Mouse (Mus musculus) hindbrain, embryonic 10.5 days (tissue): ENCODE measurements around the gene Kcna5. TPM values are rescaled to one million over a fixed set of nuclear protein-coding genes. Genes with fewer than 3 reads are reported as not detected.

Experiments
- DNase-seq: peaks from one replicate; pipeline ENCODE4 v3.0.0-alpha.2; 2017; ENCODE audit warnings: low spot score
- H3K27ac ChIP-seq: fragments of 300-500 bp; sonication (generic); 2 replicates; pipeline ENCODE4 v1.5.1; 2016; ENCODE audit warnings: mild to moderate bottlenecking, moderate library complexity
- H3K27me3 ChIP-seq: fragments of 300-500 bp; sonication (generic); 2 replicates; pipeline ENCODE4 v1.6.1; 2016; ENCODE audit warnings: mild to moderate bottlenecking; ENCODE audit not compliant: poor library complexity, insufficient read depth, severe bottlenecking
- H3K36me3 ChIP-seq: fragments of 300-500 bp; sonication (generic); 2 replicates; pipeline ENCODE4 v1.6.1; 2016; ENCODE audit warnings: mild to moderate bottlenecking, moderate library complexity
- H3K4me1 ChIP-seq: fragments of 300-500 bp; sonication (generic); replicated peaks from 2 replicates; pipeline ENCODE4 v1.6.1; 2016; ENCODE audit warnings: mild to moderate bottlenecking
- H3K4me3 ChIP-seq: fragments of 300-500 bp; sonication (generic); 2 replicates; pipeline ENCODE4 v1.5.1; 2016; ENCODE audit warnings: mild to moderate bottlenecking, moderate library complexity
- H3K9me3 ChIP-seq: fragments of 300-500 bp; sonication (generic); 2 replicates; pipeline ENCODE4 v1.6.1; 2016; ENCODE audit warnings: mild to moderate bottlenecking, moderate library complexity
- WGBS: fragments of 180-500 bp; shearing (Covaris S2); methylation state at CpG from one replicate; pipeline ENCODE4 v1.1.7; 2016; 5-methylcytosine and 5-hydroxymethylcytosine counted together
- polyA plus RNA-seq: library from polyadenylated mRNA; unstranded; fragments of >200 nt; fragmentation: Nextera tagmentation; extraction: Ambion mirVana; gene quantifications from 2 replicates; pipeline ENCODE4 v1.2.1, GENCODE M21; 2016

The Kcna5 gene
- polyA plus RNA-seq, 1 experiment from 2014 or later = 3.7 TPM

DNA sequence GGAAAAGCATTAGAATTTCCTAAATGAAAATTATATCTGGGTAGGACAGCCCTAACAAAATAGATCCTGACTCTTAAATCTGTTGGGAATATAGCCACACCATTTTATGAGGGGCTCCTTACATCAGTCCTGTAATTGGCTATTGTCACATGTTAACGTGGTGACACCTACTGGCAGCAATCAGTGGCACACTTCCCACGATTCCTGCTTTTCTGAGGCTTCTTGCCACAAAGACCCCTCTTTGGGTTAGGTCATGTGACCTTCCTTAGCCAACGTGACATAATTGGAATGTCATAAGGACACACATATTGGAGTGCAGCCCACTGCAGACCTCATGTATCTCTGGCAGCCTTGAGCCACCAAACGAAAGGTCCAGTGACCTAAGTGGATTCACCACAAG lies 26.5 kb upstream of the Kcna5 start:
- peaks cover 13% of the 10 kb centered on the region for H3K4me1 ChIP-seq
- no peaks in the 10 kb centered on the region for H3K9me3 ChIP-seq
- 29% methylated on average over 4 of the region's 4 CpGs for WGBS
- no peaks in the 10 kb centered on the region; the same call in 1 of the 2 replicates for H3K27me3 ChIP-seq
- DNase-seq = peak; percentile 31
- H3K4me3 ChIP-seq = no peak overlapping the region
- H3K27ac ChIP-seq = no peak overlapping the region
- H3K36me3 ChIP-seq = no peaks in the 10 kb centered on the region

DNA sequence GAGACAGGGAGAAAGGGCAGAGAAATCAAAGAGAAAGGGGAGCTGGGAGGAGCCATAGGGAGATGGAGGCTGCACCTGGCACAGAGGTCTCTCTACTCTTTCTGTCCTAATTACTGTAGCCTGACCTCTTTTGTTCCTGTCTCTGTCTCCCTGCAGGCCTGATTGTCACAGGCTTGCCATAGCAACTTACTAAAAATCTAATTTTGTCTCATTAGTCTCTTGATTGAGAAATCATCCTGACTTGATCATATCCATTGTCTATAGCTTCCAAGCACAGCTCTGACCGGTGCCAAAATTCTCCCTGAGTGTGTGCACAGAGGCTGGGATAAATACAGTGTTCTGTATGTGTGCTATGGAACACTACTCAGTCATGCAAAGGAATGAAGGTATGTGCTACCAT lies 25.5 kb upstream of the Kcna5 start:
- DNase-seq = no peak
- Histone ChIP-seq H3K36me3 (no peaks in the 10 kb centered on the region), H3K9me3 (no peaks in the 10 kb centered on the region), H3K4me1 (peaks cover 13% of the 10 kb centered on the region), H3K27me3 (no peaks in the 10 kb centered on the region; the same call in 1 of the 2 replicates), H3K4me3 (no peak overlapping the region), H3K27ac (no peak overlapping the region)
- WGBS = 62% methylated on average over 1 of the region's 1 CpGs

DNA sequence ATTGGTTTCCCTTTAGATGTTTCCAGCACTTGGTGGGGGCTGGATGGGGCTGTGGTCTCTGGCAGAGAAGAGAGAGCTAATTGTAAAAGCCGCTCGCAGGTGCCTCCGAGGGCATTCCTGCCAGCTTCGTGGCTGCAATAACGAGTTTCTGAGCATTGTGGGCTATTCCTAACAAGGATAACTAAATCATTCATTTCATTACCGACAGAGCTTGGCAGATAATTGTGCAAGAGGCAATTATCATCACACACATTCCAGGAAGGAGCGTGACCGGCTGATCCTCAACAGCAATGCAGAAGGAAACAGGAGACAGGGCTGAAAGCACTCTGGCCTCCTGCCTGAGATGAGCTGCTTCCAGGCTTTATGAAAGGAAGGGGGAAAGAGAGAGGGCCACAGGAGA lies 24.8 kb upstream of the Kcna5 start:
- no peak overlapping the region; the same call in 1 of the 2 replicates for H3K27ac ChIP-seq
- H3K4me1 ChIP-seq = peaks cover 13% of the 10 kb centered on the region
- no peak for DNase-seq
- no peaks in the 10 kb centered on the region for H3K9me3 ChIP-seq
- H3K36me3 ChIP-seq = no peaks in the 10 kb centered on the region
- no peak overlapping the region for H3K4me3 ChIP-seq
- H3K27me3 ChIP-seq = 0 out of 2 replicates have a peak, but pooled peaks cover 2% of the 10 kb centered on the region
- 50% methylated on average over 8 of the region's 8 CpGs for WGBS

DNA sequence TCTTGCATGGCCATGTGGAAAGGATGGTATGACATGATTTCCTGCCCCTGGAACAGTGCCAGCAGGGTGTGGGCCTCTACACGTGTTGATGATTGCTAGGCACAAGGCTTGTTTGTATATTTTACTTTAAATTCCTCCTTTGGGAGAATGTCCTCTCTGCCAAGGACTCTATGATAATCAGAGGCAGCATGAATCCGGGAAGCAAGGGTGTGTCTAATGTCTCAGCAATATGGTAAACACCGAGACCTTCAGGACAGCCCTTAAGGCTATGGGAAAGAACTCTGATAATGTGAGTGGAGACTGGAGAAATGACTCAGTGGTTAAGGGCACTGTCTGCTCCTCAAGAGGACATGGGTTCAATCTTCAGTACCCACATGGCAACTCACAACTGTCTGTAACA lies 23.1 kb upstream of the Kcna5 start:
- peaks cover 20% of the 10 kb centered on the region for H3K4me1 ChIP-seq
- H3K27ac ChIP-seq = no peak overlapping the region
- no peaks in the 10 kb centered on the region for H3K9me3 ChIP-seq
- H3K36me3 ChIP-seq = no peaks in the 10 kb centered on the region
- H3K4me3 ChIP-seq = no peak overlapping the region
- 81% methylated on average over 3 of the region's 3 CpGs for WGBS
- peaks cover 17% of the 10 kb centered on the region for H3K27me3 ChIP-seq
- DNase-seq = no peak

DNA sequence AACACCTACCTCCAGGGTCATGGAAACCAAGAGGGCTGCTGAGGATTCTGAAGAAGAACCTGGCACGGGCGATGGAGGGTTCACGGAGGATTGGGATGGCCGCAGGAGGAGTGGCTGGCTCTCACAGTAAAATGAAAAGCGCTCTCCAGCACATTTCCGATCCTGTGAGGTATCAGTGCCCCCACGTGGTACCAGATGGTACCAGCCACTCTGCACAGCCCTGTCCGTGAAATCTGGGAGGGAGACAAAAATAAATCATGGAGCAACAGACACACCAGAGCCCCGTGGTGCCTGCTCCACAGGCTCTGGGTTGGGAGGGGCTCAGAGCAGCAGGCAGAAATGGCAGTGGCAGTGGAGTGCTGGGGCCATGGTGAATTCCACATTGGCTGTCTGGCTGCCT lies 18.6 kb upstream of the Kcna5 start:
- Histone ChIP-seq H3K4me3 (no peak overlapping the region), H3K9me3 (no peaks in the 10 kb centered on the region), H3K4me1 (0 out of 2 replicates have a peak, but pooled peaks cover 7% of the 10 kb centered on the region), H3K27ac (no peak overlapping the region), H3K27me3 (peaks cover 27% of the 10 kb centered on the region), H3K36me3 (no peaks in the 10 kb centered on the region)
- 34% methylated on average over 9 of the region's 9 CpGs for WGBS
- DNase-seq = peak; percentile 40

DNA sequence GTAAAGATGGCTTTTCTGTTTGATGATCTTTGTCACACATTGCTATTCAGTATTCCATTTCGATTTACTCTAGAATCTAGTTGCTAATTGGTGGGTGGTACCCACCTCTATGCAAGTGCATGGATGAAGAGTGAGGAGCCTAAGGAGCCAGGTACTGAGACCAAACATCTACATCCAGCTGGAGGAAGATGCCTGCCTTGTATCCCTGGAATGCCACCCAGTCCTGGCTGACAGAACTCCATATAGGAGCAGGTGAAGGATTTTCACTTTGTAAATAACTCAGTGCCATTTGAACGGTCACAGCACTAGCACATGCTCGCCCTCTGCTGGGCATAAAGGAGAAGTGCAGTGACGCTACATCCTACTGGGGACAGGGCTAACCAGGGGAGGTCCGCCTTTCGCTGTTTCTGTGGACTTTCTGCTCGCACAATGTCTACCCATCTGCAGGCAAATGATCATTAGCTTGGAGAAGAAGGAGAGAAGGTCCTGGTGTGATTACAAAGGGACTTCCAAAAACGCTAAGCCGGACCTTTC lies 16.7 kb upstream of the Kcna5 start:
- no peak overlapping the region for H3K4me3 ChIP-seq
- 20% methylated on average over 9 of the region's 9 CpGs for WGBS
- peak; percentile 62 for DNase-seq

DNA sequence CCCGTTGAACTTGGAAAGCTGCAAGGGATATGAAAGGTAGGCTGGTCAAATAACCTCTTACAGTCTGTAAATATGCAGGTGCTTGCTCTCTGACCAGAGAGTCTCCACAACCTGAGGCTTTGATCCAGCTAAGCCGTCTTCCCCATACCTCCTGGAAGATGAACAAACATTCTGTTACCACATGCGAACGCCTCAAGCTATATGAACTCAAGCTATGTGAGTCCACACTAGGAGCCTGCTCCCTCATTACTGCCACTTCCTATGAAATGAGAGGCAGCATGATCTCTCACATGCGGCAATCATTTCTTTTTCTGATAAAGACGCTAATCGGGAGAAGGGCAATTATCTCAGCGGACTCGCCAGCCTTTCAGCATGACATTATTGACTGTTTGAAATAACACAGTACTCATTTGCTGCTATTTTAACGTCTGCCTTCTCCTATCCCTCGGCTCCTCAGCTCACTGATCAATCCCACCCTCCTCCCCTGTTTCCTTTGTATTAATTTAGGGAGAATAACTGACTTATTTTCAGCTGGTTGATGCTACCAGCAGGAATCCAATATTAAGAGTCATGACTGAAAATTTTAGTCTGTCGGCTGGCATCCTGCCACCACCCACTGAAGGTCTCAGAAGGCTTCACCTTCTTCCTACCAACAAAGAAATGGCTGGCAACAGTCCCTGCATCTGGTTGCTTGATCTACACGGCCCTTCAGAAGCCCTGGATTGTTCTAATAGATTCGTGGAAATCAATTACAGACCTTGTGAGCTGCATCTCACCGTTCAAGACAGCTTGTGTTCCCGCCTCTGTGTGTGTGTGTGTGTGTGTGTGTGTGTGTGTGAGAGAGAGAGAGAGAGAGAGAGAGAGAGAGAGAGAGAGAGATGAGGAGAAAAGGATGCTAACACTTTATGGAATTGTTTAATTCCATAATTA lies 9.2 kb upstream of the Kcna5 start:
- DNase-seq = no peak
- Histone ChIP-seq H3K9me3 (no peaks in the 10 kb centered on the region), H3K36me3 (no peaks in the 10 kb centered on the region), H3K4me1 (0 out of 2 replicates have a peak, but pooled peaks cover 6% of the 10 kb centered on the region), H3K4me3 (no peak overlapping the region), H3K27me3 (no peaks in the 10 kb centered on the region), H3K27ac (no peak overlapping the region)
- 81% methylated on average over 16 of the region's 16 CpGs for WGBS

More for the DNA sequence above, 16.7 kb upstream of the Kcna5 start:
- H3K27me3 ChIP-seq = peaks cover 27% of the 10 kb centered on the region
- H3K9me3 ChIP-seq = no peaks in the 10 kb centered on the region
- H3K4me1 ChIP-seq = 0 out of 2 replicates have a peak, but pooled peaks cover 7% of the 10 kb centered on the region
- H3K36me3 ChIP-seq = no peaks in the 10 kb centered on the region
- H3K27ac ChIP-seq = no peak overlapping the region

DNA sequence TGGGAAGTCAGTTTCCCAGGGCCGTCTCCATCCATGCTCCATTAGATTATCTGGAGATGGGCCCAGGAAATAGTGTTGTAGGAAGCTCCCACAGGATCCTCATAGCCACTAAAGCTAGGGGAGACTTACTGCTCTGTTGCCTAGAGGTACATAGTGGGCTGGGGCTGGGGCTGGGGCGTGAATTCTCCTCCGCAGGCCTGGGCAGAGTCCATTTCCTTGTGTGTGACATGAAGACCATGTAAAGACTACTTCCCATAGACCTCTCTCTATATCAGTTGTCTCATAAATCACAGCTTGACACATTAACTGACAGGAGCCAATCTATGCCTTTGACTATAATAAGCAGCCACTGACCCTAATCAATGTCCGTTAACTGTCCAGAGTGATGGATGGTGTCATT lies 7.5 kb upstream of the Kcna5 start:
- Histone ChIP-seq H3K4me3 (no peak overlapping the region), H3K4me1 (peaks cover 9% of the 10 kb centered on the region; the same call in 1 of the 2 replicates), H3K9me3 (no peaks in the 10 kb centered on the region), H3K27me3 (no peaks in the 10 kb centered on the region), H3K27ac (no peak overlapping the region), H3K36me3 (no peaks in the 10 kb centered on the region)
- 81% methylated on average over 4 of the region's 4 CpGs for WGBS
- DNase-seq = no peak

DNA sequence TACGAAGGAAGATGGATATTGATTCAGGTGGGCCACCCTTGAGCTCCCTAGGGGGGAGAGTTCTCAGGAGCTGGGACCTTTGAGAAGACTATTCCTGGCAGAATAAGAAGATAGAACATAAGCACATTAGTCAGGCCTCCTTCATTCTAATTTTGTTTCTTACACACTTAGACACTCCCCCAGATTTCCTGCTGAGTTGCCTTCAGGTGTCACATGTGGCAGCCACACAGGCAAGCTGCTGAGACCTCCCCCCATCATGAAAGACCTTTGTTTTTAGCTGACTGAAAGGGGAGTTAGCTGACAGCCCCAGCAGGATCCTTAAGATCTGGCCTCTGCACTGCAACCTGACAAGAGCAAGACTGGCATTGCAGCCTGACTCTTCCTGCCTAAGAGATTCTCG lies 2.3 kb upstream of the Kcna5 start:
- 26% methylated on average over 2 of the region's 2 CpGs for WGBS
- H3K4me1 ChIP-seq = peaks cover 44% of the 10 kb centered on the region
- H3K27ac ChIP-seq = no peak overlapping the region
- H3K9me3 ChIP-seq = no peaks in the 10 kb centered on the region
- no peak for DNase-seq
- no peak overlapping the region for H3K4me3 ChIP-seq
- peaks cover 31% of the 10 kb centered on the region for H3K27me3 ChIP-seq
- no peaks in the 10 kb centered on the region for H3K36me3 ChIP-seq

DNA sequence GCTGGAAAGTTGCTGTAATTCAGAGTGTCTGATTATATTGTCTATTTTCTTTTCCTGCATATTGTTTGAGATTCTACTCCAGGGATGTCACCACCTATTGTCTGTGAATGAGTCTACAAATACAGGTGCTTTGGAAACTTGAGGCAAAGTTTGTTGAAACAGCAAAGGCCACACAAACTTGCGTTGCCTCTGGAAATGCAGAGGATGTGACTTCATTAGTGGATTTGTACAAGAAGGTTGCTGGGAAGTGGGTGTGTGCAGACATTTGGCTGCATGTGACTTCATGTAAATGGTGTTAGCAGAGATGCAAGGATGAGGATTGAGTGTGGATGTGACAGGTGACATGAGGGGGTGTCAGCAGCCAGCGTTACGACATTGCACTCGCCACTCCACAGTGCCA lies 1.7 kb upstream of the Kcna5 start:
- H3K36me3 ChIP-seq = no peaks in the 10 kb centered on the region
- WGBS = 63% methylated on average over 4 of the region's 4 CpGs
- H3K4me1 ChIP-seq = peaks cover 42% of the 10 kb centered on the region
- no peak for DNase-seq
- no peak overlapping the region for H3K4me3 ChIP-seq
- H3K9me3 ChIP-seq = no peaks in the 10 kb centered on the region
- H3K27me3 ChIP-seq = peaks cover 37% of the 10 kb centered on the region
- H3K27ac ChIP-seq = no peak overlapping the region

DNA sequence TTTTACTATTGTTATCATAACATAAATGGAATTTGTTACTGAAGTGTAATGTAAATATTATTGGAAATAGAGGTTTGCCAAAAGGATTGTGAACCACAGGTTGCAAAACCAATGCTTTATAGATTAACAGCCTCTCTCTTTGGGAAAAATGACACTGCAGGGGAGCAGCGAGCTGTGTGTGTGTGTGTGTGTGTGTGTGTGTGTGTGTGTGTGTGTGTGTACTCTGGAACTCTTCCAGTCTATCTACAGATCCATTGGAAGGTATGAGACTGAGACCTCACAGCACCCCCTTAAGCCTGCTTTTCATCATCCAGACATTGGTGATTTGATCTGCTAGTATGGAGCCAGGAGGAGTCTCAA lies 679 bp upstream of the Kcna5 start:
- no peak overlapping the region for H3K4me3 ChIP-seq
- H3K4me1 ChIP-seq = peaks cover 42% of the 10 kb centered on the region
- 35% methylated on average over 1 of the region's 1 CpGs for WGBS
- no peak overlapping the region for H3K27ac ChIP-seq
- peaks cover 39% of the 10 kb centered on the region for H3K27me3 ChIP-seq
- no peak for DNase-seq
- no peaks in the 10 kb centered on the region for H3K9me3 ChIP-seq
- no peaks in the 10 kb centered on the region for H3K36me3 ChIP-seq

DNA sequence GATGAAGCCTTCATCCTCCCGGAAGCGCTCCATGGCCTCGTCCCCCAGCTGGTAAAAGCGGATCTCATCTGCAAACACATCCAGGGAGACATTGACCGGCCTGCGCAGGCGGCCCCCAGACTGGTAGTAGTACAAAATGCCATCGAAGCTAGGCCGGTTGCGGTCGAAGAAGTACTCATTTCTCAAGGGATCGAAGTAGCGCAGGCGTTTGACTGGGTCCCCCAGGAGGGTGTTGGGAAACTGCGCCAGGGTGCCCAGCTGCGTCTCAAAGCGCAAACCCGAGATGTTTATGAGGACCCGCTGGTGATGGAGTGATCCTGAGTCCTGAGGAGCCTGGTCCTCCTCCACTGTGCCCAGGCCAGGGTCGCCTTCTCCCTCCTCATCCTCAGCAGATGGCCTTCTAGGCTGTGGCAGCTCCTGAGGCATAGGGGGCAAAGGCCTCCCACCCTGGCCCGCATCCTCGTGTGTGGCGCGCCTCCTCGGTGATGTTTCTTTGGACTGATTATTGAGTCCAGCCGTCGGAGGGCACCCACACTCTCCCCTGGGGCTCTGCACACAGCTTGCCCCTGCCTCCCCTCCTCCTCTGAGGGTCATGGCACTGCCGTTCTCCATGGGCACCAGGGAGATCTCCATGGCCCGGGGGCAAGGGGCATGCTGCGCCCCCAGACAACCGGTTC lies 543 bp downstream of the Kcna5 start:
- Histone ChIP-seq H3K27ac (peak overlapping the region; percentile 82), H3K9me3 (no peaks in the 10 kb centered on the region), H3K27me3 (peaks cover 44% of the 10 kb centered on the region), H3K4me1 (peaks cover 44% of the 10 kb centered on the region), H3K4me3 (peak overlapping the region; percentile 50), H3K36me3 (no peaks in the 10 kb centered on the region)
- peak; percentile 29 for DNase-seq
- 8% methylated on average over 31 of the region's 31 CpGs for WGBS

DNA sequence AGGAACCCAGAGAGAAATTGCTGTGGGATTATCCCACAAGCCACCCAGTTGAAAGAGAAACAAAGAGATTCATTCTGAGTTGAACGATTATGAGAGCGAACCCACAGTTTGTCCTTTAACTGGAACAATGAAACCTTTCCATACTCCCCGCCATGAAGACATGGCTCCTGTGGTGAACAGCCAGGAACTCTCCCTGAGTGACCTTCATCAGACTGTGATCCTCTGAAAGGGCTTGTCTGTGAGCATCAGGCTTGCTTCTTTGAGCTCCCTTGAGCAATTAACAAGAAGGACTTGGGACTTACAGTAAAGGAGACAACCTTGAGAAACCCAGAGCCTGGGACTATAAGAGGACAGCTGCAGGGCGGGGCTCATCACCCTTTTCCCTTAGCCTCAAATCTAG lies 3.9 kb downstream of the Kcna5 start:
- Histone ChIP-seq H3K4me3 (no peak overlapping the region), H3K27ac (no peak overlapping the region), H3K4me1 (peaks cover 38% of the 10 kb centered on the region), H3K9me3 (no peaks in the 10 kb centered on the region), H3K36me3 (no peaks in the 10 kb centered on the region), H3K27me3 (peaks cover 44% of the 10 kb centered on the region)
- no peak for DNase-seq
- WGBS = 54% methylated on average over 4 of the region's 4 CpGs
